Mouse (Mus musculus): Measurements from ENCODE around the gene Cdkal1.

DNA sequence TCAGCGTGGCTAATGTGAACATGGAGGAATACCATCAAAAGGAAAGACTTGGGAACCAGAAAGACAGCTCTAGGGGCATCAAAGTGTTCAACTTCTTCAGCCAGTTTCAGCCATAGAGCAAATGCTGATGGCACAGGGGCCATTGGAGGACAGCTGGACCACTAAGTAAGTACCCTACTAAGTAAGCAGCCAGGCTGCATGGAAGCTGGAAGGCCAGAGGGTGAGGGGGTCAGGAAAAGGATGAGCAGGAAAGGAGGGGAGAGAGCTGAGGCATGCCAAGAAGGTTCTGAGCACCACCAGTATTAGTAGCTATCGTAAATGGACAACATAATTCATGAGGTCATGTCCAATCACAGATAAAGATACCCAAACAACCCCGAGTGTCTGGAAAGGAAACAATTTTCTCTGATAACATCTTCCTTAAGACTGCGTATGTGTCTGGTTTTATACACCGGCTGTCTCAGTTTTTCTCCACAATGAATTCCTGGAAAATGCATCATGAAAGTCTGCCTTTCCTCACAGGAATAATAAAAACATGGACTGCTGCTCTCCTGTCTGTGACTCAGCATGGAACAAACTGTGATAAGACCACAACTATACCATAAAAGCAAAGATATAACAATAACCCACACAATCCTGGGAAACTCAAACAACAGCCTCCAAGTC is 352.9 kb downstream of the Cdkal1 start:
- TF ChIP-seq CTCF (IDR thresholded peaks at IDR 0.05; ENCODE audit: extremely low read depth, insufficient read length, insufficient replicate concordance, low read depth, low read length) (no peak), POLR2A (IDR thresholded peaks at IDR 0.05; ENCODE audit: low read depth, low read length) (no peak)

Measured in small intestine, adult 2 months (tissue).